Mouse (Mus musculus) A20 (cell line): ENCODE data around the gene Il17re.

ENCODE experiments used
- DNase-seq: peaks from one replicate; pipeline ENCODE4 v3.0.0-alpha.2; 2011; ENCODE audit warnings: low read depth, low spot score

Gene Il17re

DNA sequence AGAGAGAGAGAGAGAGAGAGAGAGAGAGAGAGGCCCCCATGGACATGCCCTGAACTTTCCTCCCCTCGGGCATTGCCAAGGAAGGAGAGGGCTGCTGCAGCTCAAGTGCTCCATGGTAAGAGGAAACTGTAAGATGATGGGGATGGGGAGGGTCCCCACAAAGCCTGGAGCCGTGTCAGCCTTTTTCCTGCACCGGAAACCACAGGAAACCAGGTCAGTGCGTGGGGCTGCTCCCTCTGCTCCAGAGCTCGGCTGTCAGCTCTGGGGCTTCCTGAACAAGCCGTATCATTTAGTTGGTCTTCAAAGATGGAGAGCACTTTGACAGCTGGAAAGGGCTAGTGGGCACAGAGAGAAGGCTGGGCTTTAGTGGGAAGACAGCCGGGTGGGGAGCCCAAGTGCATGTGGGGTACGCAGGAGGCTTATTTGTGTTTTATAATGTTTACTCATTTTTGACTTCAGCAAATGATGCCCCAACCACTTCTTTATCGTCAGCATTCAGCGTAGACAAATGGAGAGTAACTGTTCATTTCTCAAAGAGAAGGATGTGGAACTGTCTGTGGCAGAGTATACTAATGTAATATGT lies at the start of gene Il17re:
Il17re (plus strand) TSS at position 533 of the 583 bp plus-strand sequence.
- no peak for DNase-seq

GRCm38 (mm10) chr6:113410001-113410400 lies 48.3 kb upstream of the Il17re start:
- no peak for DNase-seq

GRCm38 (mm10) chr6:113416416-113416815 lies 41.9 kb upstream of the Il17re start:
- DNase-seq, result no peak

DNA sequence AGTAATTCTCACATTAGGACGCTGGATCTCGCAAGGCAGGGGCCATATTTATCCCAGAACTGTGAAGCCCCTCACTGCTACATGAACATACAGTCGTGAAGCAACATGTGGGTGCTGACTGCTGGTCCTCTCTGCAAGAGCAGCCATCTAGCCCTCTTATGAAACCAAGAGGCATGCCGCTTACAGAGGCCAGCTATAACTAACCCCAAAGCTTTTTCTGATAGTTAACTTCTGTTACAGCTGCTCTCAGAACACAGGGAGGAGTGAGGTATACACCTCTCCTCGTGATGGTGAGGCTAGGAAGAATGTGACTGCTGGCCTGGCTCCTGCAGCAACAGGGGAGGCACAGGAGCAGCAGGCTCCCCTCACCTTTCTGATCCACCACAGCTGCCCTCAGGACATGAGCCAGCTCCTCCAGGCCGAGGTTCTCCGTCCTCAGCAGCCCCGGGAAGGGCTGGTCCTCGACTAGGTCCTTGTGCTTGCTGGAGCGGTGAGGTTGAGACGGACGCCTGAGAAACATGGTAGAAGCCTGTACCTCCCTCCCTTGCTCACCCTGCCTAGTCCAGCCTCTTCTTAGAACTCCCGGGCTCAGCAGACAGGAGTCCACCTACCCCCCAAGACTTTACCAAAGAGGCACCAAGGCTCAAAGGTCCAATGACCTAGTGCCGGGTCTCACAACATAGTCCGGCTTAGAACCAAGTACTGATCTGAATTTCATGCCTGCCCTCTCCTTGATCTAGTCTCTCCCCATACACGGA lies 39.7 kb upstream of the Il17re start:
- DNase-seq, result no peak

- peak; percentile 99 for DNase-seq
Observed at GRCm38 (mm10) chr6:113419199-113419587, 39.1 kb upstream of the Il17re start, which contains the start of gene Rpusd3. TSS of gene Rpusd3 (minus strand) at chr6:113419340.

GRCm38 (mm10) chr6:113423000-113423399 lies 35.3 kb upstream of the Il17re start:
- DNase-seq, result no peak

DNA sequence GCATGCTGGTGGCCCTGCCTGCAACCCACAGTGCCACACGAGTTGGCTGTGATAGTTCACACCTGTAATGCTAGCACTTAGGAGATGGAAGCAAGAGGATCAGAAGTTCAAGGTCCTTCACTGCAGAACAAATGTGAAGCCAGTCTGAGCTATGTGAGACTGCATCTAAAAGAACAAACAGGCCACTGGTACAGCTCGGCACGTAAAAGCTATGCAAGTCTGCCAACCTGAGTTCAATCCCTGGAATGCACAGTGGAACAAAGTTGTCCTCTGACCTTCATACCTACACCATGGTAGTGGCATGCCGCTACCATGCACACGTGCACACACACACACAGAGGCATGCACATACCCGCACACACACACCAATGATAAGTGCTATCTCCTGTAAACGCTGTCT lies 34.1 kb upstream of the Il17re start:
- no peak for DNase-seq

- no peak for DNase-seq
Observed at GRCm38 (mm10) chr6:113426696-113427095, 31.6 kb upstream of the Il17re start.

GRCm38 (mm10) chr6:113427397-113427796 lies 30.9 kb upstream of the Il17re start:
- peak; percentile 76 for DNase-seq

DNA sequence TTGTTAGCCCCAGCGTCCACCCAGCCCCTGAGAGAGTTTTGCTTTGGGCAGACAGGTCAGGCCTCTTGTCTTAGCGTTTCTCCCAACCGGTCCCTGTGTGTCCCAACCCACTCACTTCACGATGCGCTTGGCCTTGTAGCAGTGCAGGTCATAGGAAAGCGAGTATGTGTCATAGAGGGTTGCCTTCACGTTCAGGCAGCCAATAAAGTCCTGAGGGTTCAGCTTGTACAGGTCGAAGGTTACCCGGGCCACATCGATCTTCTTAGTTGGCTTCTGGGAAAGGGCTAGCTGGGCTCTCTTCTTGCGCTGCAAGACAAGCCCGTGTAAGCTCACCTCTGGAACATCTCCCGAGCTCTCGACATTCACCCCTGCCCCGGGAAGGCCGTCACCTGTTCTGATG lies 30.3 kb upstream of the Il17re start:
- DNase-seq, result no peak

DNA sequence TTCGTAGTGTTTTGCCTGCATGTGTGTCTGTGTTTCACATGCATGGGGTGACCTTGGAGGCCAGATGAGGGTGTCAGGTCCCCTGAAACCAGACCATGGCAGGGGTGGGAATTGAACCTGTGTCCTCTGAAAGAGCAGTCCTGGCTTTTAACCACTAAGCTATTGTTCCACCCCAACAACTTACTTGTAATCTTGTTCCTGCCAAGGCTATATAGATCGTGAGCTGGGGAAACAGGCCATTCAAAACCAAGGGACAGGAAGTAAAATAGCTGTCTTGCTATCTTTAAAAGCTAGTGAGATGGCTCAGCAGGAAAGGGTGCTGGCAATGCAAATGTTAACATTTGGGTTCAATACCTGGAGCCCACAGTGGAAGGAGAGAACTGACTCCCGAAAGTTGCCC lies 28.3 kb upstream of the Il17re start:
- DNase-seq, result no peak

GRCm38 (mm10) chr6:113430846-113431245 lies 27.4 kb upstream of the Il17re start:
- DNase-seq, result no peak

DNA sequence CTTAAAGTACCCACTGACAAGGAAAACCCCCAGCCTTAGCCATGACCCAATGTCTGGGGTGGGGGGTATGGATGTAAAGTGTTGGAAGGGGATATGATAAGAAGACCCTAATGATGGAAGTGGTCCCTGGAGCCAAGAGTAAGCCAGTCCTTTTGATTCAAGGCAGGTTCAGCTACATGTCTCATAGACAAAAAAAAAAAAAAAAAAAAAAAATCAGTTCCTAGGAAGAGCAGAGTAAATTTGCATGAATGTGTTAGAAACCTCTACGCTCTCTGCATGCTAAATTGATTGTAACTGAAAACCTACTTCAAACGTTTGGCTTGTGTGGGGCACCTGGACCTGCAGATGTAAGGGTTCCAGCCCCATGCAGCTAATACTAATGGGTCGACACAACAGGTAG lies 26.5 kb upstream of the Il17re start:
- no peak for DNase-seq

DNA sequence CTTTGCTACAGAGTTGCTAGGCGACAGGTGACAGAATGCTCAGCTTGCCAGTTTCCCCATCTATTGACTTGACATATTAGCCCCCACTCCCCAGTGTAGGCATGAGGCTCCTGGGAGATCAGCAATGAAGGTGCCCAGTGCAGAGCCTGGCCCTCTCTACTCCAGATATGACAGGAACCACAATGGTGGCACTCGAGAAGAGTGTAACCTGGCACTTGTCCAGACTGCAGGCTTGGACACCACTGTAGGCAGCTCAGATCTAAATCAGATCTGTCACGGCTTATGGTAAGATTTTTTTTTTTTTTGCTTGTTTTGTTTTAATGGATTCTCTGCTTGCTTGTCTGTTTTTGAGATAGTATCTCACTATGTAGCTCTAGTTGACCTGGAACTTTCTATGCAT lies 24.6 kb upstream of the Il17re start:
- no peak for DNase-seq

DNA sequence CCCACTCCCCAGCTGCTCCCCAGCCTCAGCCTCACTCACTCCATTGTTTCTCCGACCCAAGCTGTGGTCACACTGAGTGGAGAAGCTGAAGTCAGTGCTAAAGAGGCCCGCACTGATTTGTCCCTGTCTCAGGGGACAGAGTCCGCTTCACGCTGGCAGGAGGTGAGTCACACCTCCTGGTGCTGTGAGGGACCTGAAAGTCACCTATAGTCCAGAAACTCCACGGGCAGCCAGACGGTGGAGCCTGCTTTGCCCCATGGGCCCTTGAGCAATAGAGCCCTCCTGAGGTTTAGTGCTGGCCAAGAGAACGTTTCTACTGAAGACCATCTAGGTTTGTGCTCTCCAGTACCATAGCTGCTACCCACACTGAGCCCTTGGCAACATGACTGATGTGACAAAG lies 23.6 kb upstream of the Il17re start:
- DNase-seq, result no peak

- no peak for DNase-seq
Observed at GRCm38 (mm10) chr6:113435664-113436205, 22.5 kb upstream of the Il17re start, which contains the start of gene Cidec. TSS of gene Cidec (minus strand) at chr6:113435760.

DNA sequence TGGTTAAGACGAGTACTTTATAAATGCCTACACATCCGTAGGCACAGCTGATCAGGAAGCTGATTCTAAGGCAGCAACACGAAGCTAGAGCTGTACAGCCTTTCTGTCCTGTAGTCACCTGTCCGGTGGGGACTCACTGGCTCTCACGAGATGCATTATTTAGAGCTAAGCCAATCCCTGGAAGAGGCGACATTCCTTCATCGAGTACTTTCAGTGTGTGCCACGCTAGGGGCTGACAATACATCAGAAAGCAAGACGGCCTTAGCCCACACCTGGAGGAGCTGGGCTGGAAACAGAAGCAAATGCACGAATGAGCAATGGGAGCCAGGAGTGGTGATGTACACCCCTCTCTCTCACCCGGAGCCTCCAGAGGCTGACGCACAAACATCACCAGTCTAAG lies 21.1 kb upstream of the Il17re start:
- DNase-seq, result no peak

DNA sequence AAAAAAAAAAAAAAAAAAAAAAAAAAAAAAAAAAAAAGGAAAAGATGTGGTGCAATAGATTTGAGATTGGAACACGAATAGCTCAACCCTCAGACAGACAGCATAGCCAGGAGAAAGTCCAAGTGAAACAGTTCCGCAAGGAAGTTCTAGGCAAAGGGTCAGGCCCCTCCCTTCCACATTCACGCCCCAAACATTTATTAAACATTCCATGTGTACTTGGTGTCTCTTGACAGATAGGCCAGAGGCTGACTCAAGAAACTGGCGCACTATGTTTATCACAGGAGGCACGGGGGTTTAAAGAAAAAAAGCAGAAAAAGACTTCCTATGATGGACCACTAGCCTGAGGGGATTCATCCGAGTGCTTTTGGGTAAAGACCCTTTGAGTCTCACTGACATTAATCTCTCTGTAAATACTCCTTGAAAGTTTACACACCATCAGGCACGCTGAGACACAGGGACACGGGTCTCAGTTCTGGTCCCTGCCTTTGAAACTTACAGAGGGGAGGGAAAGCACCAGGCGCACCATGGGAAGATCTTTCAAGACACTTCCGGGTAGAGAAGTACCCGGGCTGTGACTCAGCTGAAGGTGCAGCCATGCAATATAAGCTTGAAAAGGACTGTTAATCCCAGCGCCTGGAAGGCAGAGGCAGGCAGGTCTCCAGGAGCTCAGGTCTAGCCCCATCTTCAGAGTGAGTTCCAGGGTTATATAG lies 19.4 kb upstream of the Il17re start:
- DNase-seq, result no peak

DNA sequence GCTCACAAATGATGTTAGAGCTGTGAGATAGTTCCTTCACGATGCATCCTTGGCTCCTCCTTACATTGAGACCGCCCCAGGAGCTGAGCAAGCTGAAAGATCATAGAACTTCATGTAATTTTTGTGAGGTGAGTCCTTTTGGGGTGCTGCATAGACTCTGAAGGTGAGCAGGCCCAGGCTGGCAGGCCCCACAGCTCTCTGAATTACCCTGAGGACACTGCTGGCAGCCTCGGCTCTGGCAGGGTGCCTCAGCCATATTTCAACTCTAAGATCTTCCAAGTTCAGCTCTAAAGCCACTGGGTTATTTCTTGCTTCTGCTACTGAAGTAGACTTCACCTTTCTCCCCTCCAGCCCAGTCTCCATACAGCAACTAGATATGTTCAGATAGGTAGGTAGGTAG lies 17.6 kb upstream of the Il17re start:
- DNase-seq, result no peak

DNA sequence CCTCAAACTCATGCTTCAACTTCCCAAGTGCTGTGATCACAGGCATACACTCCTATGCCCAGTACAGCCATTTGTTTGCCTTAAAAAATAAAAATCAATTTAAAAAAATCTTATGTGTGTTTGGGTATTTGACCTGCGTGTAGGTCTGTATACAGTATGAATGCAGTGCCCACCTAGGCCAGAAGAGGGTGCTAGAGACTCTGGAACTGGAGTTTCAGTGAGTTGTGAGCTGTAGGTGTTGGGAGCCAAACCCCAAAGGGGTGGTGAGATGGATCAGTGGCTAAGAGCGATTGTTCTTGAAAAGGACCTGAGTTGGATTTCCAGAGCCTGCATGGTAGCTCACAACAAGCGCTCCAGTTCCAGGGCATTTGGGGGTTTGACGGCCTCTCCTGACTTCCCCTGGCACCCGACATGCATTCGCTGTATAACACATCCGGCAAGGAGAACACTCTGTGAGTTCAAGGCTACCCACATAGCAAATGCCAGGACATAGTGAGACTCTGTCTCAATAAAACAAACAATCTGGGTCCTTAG lies 17.1 kb upstream of the Il17re start:
- peak; percentile 88 for DNase-seq

DNA sequence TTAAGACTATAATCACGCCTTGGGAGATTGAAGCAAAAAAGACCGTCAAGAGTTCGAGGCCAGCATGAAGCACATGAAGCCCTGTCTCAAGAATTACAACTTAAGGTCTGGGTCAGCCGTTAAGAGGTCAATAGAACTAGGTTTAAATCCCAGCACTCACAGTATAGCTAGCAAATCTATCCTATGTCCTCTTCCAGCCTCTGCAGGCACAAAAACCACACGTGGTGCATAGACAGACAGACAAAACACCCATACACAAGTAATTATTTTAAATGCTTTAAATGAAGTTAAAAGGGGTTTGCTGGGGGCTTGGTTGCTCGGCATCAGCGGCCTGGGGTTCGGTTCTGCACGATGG lies 16.2 kb upstream of the Il17re start:
- no peak for DNase-seq

DNA sequence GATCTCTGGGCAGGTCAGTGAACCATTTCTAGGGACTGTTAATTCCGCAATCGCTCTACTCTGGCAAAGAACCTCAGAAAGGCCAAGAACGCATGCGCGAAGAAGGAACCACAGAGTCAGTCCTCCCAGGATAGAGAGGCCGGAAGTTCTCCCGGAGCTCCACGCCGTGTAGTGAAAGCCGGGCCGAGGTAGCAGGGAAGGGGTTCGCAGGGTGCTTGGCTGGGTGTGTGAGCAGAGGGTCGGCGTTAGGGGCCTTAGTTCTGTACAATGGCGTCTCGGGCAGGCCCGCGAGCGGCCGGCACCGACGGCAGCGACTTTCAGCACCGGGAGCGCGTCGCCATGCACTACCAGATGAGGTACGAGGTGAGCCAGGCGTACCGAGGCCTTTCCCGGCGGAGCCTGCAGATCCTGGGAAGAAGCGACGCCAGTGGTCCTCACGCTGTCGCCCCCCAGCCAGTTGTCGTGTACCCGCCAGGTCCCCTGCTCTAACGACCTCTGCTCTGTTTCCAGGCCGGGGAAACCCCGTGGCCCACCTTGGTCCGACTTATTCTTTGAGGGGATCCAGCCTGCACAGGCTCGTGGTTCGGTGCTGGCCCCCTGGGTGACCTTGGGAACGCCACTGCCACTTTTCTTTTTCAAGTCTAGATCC lies 15.7 kb upstream of the Il17re start, which contains the start of gene Jagn1:
Jagn1 (plus strand) TSS at position 128 of the 649 bp plus-strand sequence.
- peak; percentile 93 for DNase-seq
